Mouse (Mus musculus): ENCODE results near the gene Rflna.
A peak's percentile ranks its signal among the peaks of the same experiment; 100 is the strongest.

Rflna gene

GRCm38 (mm10) chr5:125002969-125003872 lies at the start of gene Rflna:
Gene Rflna, plus strand, starts transcription at chr5:125003221.
- peak; percentile 24 for DNase-seq (ENCODE audit: low read depth, low spot score)

- DNase-seq (ENCODE audit: low read depth, low spot score), result no peak
Observed at GRCm38 (mm10) chr5:124954404-124955305, 48.4 kb upstream of the Rflna start.

- no peak for DNase-seq (ENCODE audit: low read depth, low spot score)
Observed at GRCm38 (mm10) chr5:124957491-124957890, 45.5 kb upstream of the Rflna start.

- DNase-seq (ENCODE audit: low read depth, low spot score), result no peak
Observed at GRCm38 (mm10) chr5:124959099-124959498, 43.9 kb upstream of the Rflna start.

- DNase-seq (ENCODE audit: low read depth, low spot score), result no peak
Observed at GRCm38 (mm10) chr5:124960131-124960901, 42.7 kb upstream of the Rflna start.

- no peak for DNase-seq (ENCODE audit: low read depth, low spot score)
Observed at GRCm38 (mm10) chr5:124961433-124961832, 41.6 kb upstream of the Rflna start.

- DNase-seq (ENCODE audit: low read depth, low spot score), result no peak
Observed at GRCm38 (mm10) chr5:124962761-124963160, 40.3 kb upstream of the Rflna start.

GRCm38 (mm10) chr5:124963806-124964672 lies 39.0 kb upstream of the Rflna start:
- DNase-seq (ENCODE audit: low read depth, low spot score), result no peak

GRCm38 (mm10) chr5:124966622-124967332 lies 36.2 kb upstream of the Rflna start:
- DNase-seq (ENCODE audit: low read depth, low spot score), result no peak

- DNase-seq (ENCODE audit: low read depth, low spot score), result no peak
Observed at GRCm38 (mm10) chr5:124969790-124970189, 33.2 kb upstream of the Rflna start.

GRCm38 (mm10) chr5:124986222-124986621 lies 16.8 kb upstream of the Rflna start:
- DNase-seq (ENCODE audit: low read depth, low spot score), result peak; percentile 22

GRCm38 (mm10) chr5:124986656-124987055 lies 16.4 kb upstream of the Rflna start:
- DNase-seq (ENCODE audit: low read depth, low spot score), result no peak

GRCm38 (mm10) chr5:124989724-124990123 lies 13.3 kb upstream of the Rflna start:
- DNase-seq (ENCODE audit: low read depth, low spot score), result no peak

- DNase-seq (ENCODE audit: low read depth, low spot score), result no peak
Observed at GRCm38 (mm10) chr5:124992323-124992722, 10.7 kb upstream of the Rflna start.

- DNase-seq (ENCODE audit: low read depth, low spot score), result no peak
Observed at GRCm38 (mm10) chr5:124992891-124993290, 10.1 kb upstream of the Rflna start.

- DNase-seq (ENCODE audit: low read depth, low spot score), result no peak
Observed at GRCm38 (mm10) chr5:124996816-124997215, 6.2 kb upstream of the Rflna start.

- no peak for DNase-seq (ENCODE audit: low read depth, low spot score)
Observed at GRCm38 (mm10) chr5:124997913-124998312, 5.1 kb upstream of the Rflna start.

GRCm38 (mm10) chr5:125000756-125001250 lies 2.2 kb upstream of the Rflna start:
- no peak for DNase-seq (ENCODE audit: low read depth, low spot score)

GRCm38 (mm10) chr5:125003873-125004255 lies 843 bp downstream of the Rflna start:
- no peak for DNase-seq (ENCODE audit: low read depth, low spot score)
